Mouse (Mus musculus): ENCODE measurements around the gene Myh3.

Myh3 gene

DNA sequence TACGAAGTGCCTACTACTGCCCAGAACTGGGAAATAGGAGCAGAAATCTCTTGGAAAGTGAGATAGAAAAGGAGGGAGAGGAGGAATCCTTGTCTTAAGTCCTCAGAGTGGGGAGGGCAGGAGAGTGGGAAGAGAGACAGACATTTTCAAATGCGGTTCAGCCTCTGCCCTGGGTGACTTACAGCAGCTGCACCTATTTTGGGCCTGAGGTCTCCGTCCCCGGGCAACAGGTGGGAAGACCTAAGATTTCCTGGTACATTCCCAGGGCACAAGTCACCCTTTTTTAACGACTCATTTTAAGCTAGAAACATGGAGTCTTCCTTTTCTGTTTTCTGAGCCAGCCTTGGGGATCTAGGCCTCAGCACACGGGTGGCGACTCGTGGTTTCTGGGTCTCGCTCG lies 28.9 kb downstream of the Myh3 start:
- no peak for DNase-seq

DNA sequence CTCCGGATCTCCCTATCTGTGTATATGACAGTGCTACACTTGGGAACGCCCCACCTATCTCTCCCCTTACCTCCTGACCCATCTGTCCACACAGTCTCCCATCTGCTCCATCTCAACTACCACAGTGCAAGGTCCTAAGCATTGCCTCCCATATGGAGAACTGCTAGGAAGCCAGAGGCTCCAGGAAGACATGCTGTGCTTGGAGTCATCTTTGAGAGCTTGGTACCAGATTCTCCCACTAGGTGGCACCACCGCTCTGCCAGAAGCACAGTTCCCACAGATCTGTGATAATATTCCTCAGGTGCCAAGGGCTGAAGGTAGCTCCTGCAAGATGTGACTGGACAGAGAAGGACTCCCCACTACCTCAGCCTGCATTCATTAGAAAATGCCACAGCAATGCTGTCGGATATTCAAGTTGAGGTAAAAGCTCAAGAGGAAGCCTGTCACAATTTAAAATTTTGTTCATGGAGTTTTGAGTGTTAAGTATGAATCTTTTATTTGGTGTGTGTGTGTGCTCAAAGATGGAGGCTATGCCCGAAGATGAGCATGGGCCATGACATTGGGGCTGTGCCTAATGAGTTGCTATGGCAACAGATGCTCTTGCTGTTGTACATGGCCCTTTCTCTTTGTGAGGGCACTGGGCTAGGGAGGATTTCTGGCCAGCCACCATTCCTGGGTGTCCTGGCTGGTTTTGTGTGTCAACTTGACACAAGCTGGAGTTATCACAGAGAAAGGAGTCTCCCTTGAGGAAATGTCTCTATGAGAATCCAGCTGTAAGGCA lies 32.3 kb downstream of the Myh3 start:
- DNase-seq, result peak; percentile 79

DNA sequence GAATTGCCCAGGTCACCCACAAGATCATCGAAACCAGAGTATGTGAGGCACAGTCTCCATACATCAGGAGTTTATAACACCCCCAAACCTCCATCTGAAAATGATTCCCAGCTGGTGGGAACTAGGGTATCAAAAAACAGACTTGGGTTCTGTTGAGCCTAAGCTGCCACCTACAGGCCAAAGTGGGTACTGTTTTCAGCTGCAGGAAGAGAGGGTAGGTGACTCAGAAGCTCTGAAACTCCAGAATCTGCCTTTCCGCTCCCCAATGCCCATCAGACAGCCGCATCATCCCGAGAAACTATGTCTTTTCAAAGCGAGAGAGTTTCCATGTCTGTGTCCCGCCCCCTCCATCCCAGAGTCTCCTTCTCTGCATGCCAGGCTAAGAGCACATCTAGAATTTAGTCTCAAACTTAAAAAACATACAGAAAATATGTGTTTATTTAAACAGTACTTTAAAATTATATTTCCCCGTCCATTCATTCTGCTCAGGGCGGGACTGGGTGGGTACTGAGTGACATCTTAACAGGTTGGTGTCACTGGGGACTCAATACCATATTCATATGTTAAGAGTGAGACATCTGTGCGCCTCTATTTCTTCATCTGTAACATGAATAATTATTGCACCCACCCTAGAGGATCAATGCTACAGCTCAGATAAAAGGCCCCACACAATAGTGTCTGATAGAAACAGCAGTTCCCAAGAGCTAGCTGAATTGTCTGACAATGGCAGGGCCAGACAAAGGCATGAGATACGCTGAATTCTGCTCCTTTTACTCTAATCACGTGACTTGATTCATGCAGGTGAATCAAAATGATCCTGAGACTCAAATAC lies 34.1 kb downstream of the Myh3 start:
- DNase-seq, result peak; percentile 82

DNA sequence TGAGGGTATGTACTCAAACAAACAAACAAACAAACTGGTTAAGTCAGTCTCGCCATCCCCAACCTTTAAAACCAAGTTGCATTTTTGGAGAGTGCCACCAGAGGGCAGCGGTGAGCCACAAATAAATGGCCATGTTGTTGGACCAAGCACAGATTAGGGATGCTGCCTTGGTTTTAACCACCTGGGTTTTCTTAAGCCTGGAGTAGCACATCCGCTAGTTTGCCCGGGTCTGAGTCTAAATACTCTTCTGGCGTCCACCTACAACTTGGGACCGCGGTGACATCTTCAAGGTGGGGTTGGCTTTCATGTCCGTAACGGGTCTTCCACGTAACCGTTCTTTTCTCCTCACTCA lies 34.7 kb downstream of the Myh3 start:
- DNase-seq, result peak; percentile 80

DNA sequence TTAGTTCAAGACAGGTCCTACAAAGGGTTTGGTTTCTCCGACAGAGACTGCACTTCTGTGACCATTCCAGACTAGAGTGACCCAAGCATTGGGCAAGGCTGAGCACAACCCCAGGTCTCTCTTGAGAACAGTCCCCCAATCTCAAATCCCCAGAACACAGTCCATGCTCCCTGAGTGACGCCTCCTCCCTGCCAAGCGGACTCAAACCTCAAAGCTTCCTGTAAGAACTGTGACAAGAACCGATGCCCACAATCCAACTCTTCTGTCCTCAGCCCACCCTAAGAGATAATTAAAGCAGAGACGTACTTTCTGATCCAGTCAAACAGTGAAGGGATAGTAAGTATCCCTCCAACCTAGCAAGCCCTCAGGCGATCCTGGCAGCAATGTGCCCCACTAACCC lies 35.3 kb downstream of the Myh3 start:
- no peak for DNase-seq

DNA sequence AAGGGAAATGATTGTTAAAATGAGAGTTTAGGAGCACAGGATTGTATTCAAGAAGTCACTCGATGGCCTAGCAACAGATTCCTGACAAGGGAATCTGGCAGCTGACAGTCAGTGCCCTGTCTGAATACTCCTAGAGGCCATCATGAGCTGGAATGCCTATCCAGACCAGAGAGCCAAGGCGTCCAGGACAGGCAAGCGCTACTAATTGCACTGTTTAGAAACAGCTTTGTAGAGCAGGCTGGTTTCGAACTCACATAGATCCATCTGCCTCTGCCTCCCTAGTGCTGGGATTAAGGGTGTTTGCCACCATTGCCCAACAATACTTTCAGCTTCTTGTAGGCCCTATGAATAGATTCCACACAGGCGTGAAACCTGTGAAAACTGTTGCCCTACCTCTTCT lies 36.2 kb downstream of the Myh3 start:
- DNase-seq, result no peak

DNA sequence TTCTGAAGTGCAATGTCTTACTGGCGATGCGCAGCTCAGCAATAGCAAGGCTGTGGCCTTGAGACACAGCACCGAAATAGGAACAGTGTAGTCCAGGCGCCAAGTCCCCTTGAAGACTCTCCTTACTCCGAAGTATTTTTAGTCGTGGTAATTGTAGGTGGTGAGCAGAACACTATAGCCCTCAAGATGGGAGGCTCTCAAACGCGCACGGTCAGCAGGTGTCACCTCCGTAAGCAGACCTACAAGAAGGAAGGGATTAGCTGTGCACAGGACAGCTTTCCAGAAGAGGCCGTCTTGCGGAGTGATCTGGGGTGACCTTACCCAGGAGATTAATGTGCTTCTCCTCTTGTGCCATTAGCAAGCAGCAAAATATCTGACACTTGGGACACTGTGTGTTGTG lies 36.8 kb downstream of the Myh3 start:
- DNase-seq, result no peak

DNA sequence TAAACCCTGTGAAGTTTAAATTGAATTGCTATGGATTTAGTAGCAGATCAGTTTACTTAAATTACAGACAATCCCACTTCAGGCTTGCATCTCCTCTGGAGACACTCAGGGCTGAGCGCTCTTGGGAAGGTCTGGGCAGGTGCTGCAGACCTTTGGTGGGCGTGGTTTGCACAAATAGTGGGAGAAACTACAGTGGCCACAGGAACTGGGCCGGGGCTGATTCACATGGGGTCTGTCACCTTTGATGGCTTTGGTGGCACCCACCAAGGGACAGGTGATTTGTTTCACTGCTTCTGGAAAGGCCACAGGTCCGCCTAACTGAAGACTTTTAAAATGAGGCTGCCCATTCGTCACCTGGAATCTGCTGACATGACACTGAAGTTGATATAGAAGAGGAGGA lies 38.6 kb downstream of the Myh3 start:
- no peak for DNase-seq

DNA sequence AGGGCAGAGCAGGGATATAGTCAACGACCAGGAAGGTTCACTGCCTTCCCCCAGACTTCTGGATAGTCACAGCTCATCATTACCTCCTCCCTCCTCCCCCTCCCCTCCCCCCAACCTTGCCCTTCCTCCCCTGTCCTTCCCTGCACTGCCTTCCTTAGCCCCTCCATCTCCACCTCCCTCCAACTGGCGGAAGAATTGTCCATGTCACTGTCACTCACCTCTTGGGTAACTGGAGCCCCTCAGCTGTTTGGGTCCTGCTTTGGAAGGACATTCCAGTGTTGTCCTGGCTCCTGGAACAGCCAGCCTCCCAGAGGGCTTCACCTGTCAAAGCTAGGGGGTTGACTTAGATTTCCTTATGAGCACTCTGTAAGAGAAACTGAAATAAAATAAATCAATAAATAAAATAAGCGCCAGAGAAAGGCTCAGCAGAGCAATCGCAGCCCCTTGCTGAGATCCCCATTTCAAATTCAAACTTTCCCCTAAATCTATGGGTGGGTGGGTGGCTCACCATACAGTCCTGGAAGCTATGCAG lies 41.5 kb downstream of the Myh3 start:
- no peak for DNase-seq

DNA sequence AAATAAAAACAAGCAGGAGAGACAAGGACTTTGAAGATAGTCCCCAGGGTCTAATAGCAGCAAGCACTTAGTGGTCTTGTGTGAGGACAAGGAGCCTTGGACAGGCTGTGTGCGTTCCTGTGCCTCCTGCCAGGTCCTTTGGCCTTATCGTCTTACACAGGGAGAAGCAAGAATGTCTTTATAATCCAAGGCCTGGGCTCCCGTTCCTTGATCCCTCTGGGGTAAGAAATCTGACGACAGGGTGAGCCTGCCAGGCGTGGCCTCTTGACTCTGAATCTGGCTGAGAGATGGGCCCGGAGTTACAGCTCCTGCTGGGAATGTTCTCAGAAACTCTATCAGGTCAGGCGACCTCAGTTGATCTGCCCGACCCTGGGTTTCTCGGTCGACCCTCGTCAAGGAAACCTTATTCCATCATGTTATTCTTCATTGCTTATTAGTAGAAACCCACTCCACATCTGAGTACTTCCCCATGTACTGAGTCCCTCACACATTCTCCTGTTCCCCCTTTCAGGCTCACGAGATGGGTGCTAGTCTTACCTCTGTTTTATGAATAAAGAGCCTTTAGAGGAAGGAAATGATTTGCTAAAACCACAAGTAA lies 42.7 kb downstream of the Myh3 start:
- DNase-seq, result no peak

DNA sequence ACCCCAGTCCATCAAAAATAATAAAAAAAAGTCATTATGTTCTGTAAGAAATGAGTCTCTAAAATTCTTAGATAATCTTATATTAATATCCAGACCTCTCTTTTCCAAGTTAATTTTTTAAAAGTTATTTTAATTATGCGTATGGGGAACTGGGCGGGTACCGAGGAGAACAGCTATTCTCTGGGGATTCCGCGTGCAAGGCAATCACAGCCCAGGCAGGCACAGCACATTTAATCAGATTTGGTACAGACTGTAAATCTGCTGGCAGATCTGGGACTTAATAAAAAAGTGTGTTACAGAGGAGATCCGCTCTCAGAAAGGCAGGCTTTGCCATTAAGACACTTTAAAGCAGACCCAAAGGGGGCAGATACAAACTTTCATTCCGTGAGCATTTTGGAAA lies 46.8 kb downstream of the Myh3 start:
- DNase-seq, result no peak

DNA sequence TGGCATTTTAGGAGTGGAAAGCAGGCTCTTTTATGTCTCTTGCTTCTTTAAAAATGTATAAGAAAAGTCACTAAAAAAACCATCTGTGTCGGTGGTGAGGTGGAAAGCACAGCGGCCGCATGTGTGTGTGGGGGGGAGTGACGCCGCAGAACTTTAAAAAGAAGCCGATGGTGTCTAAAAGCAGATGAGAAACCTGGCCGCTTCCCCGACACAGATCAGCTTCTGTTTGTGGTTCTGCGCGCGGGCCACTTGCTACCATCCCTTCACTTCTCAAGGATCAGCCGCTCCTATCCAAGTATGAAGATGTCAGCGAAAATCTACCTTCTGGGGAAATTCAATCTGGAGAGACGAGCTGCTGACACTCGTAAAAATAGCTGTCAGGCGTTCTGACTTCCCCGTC lies 47.3 kb downstream of the Myh3 start:
- no peak for DNase-seq

DNA sequence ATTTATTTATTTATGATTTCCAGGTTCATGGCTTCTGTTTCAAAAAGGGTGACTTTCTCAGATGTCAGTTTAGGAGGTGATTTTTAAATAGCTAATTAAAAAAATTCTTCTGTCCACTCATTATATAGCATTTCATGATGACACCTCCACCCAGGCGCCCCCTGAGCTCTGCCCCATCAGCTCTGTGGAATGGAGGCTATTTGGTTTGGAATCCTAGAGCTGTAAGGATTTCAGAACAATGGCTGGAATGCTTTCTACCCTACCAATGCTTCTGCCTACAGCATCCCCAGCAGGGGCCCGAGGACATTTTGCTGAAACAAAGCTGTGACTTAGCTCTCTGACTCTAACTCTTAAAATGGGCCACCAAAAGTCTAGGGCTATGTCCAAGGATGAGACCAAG lies 55.4 kb downstream of the Myh3 start:
- DNase-seq, result no peak

DNA sequence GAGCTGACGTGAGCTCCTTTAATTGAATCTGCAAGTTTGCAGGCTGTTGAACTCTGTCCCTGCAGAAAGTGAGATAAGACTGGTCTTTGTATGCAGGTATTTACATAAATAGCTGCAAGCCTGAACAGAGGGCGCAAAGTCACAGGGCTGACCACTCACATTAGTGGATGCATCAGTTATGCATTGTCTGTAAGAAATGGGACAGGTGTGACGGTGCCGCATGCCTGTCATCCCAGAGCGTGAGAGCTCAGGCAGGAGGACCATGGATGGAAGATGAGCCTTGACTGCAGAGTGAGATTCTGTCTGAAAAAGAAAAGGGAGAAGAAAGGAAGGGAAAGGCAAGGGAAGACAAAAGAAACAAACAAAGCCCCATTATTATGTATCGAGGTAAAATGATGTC lies 56.6 kb downstream of the Myh3 start:
- peak; percentile 25 for DNase-seq

DNA sequence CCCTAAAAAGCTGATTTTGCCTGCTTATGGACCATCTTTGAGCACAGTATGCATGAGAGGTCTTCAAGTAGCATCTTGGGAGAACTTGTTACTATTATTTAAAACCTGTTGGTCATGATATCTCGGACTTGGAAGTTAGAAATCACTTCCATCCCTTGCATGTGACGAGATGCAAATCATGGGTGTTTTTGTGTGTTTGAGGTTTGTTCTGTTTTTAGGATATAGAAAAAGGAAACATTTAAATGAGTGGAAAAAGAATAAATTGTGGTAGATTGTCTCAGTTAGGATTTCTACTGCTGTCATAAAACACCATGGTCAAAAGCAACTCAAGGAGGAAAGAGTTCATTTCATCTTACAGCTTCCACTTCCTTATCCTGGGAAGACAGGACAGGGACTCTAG lies 57.4 kb downstream of the Myh3 start:
- DNase-seq, result no peak

DNA sequence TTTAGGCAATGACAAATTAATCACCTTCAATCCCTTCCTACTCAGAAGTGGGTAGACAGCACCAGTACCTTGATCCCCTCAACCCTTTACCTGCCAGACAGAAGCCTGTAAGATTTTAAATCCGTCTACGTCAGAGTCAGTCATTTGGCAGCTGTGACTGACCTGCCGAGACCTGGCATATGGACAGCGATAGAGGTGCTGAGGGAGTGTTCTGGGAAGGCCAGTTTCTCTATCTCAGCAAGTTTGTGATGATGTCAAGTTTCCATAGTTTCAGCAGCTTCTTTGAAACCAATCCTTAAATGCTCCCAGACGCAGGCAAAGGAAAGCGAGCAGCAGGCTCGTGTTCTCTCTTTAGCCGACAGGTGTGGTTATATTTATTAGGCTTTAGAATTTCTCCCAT lies 61.5 kb downstream of the Myh3 start:
- DNase-seq, result no peak

DNA sequence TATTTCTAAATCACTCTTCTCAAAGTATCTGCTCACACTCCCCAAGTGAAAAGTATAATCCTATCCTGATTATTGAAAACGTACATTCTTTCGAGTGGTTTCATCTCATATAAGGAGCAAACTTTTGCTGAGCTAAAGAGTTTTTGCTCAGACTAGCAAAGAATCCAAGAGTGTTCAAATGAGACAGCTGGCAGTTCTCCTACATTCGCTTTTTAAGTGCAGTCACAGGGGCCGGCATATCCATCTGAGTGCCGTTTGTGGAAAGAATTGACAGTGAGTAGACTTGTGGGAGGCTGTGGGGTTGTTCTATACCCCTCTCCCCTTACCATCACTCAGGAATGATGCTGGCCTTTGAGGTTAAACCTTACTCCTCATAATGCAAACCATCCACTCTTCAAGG lies 62.1 kb downstream of the Myh3 start:
- DNase-seq, result no peak

DNA sequence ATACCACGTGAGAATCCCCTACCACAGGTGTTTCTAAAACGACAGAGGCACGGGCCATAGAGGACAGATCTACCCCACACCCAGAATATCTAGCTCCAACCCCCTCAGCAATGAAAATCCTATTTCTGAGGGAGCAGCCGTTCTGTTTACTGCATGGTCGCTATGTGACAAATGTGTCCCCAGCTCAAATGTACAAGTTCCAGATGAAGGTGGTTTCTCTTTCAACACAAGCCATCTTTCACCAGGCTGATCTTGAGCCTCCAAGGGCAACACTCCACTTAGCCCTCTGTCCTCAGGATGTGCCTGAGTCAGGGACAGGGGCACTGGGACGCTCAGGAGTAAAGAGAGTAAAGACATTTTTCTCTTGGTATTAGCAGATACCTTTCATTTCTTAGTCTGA lies 62.9 kb downstream of the Myh3 start:
- DNase-seq, result no peak

DNA sequence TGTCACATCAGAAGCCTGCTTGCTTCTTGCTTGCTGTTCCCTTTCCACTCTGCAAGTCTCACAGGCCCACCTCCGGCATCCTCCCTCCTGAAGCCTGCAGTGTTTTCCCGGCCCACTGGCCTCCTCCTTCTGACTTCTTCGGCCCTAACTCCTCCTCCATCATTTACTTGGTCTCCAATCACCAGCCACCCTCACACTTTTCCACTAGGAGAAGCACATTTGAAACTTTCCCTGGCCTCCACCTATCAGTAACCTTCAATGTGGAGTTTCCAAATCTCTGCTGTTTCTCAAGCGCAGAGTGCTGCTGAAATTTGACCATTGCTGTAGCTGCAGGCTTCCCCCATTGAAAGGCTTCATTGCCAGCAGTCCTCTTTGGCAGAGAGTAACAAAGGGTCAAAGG lies 63.9 kb downstream of the Myh3 start:
- no peak for DNase-seq

DNA sequence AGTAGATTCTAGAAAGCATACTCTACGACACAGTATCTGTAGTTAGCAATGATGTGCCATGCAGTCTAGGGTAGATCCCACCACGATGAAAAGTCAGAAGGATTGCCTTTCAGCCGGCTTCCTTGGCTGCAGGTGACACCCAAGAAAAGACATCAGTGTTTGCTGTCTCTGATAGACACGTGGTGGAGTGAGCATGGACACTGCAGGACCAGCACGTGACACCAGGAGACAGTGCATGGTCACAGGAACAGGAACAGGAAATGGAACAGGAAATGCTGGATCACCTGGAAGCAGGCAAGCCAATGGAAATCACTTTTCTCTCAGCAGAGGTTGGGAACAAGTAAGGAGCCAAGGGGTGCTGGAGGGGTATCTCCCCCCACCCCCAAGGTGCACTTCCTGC lies 65.0 kb downstream of the Myh3 start:
- DNase-seq, result no peak

DNA sequence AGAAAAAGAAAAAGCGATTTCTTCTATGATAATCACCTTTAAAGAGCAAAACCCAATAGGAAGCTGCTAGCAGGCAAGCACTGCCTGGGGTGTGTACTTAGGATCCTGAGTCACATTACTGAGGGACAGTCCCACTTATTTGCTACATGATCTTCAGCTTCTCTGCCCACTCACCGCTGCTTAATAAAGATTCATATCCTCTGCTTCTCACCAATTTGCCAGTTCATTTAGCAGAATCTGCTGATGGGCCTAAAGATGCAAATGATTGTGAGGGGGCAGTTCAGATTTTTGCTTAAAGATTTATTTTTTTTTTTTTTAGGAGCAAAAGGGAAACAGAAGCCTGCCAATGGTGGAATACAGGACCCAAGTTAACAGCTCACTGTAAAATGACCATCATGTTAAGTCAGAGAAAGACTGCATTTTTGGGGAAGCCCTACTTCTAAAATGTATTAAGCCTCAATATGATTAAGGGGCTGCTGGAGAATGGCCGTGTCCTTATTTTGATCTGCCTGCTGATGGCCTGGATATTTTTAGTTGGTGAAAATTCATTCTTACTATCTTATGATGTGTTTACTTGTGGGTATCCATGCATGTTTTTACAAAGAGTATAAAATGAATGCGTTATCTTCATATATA lies 65.9 kb downstream of the Myh3 start:
- DNase-seq, result no peak

DNA sequence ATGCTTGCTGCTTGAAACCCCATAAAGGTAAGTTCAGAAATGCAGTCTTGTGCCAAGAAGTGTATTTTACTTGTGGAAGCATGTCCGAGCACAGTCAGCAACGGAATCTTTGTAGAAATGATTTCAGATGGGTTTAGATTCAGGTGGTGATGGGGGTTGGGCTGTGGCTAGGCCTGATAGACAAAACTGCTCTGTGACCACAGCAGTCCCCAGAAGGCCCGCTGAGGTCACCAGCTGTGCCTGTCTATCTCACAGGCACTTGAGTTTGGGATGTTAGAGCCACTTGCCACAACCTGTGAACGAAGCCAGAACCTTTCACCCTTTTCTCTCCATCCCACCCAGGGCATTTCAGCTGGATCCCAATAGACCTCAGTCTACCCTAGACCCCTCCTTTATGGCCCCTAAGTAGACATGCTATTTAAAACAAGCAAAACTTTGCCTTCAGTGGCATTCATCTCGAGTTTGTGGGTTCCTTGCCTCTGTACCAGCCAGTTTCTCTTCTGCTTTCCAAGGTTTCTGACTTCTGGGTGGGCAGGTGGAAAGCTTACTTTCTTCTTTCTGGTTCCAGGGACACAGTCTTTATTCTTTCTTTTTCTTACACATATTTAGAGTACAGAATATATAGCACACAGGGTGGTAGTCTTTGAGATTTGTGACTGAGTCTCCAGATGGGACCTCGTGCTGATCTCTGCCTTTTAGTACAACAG lies 66.6 kb downstream of the Myh3 start:
- no peak for DNase-seq
